35 mouse cellular contexts compared by ENCODE assay signal in genomic region chr3:118491101-118491500, GRCm38 (mm10).
"Had no signal": no experiment of that assay in that cellular context is flagged by ENCODE, and none has a peak within 500 bp of the region (broad histone marks: within the 10 kb centered on the region; RNA-seq: fewer than 3 reads in every experiment).

No protein-coding gene starts in this region.

- ATAC-seq: hindbrain, embryonic 16.5 days; hindbrain, postnatal 0 days; inflammation-experienced regulatory T-cells, adult 6 months; intestine, embryonic 15.5 days; intestine, embryonic 16.5 days; intestine, postnatal 0 days had no signal

- H3K36me3 ChIP-seq: heart, embryonic 10.5 days; heart, embryonic 12.5 days; heart, embryonic 13.5 days; heart, embryonic 15.5 days; hindbrain, embryonic 10.5 days; hindbrain, embryonic 12.5 days; hindbrain, embryonic 13.5 days; hindbrain, embryonic 15.5 days; intestine, embryonic 15.5 days; kidney, embryonic 15.5 days had no signal

- H3K4me2 ChIP-seq: heart, embryonic 11.5 days; heart, embryonic 12.5 days; heart, embryonic 13.5 days; heart, embryonic 15.5 days; hindbrain, embryonic 12.5 days; hindbrain, embryonic 13.5 days; hindbrain, embryonic 14.5 days; hindbrain, embryonic 15.5 days; intestine, embryonic 15.5 days; kidney, embryonic 15.5 days had no signal

- H3K9me3 ChIP-seq: heart, embryonic 10.5 days; heart, embryonic 12.5 days; heart, embryonic 13.5 days; heart, embryonic 15.5 days; hindbrain, embryonic 10.5 days; hindbrain, embryonic 12.5 days; hindbrain, embryonic 13.5 days; hindbrain, embryonic 15.5 days; intestine, embryonic 15.5 days; kidney, embryonic 15.5 days had no signal

- H3K4me1 ChIP-seq: heart, embryonic 10.5 days; heart, embryonic 12.5 days; heart, embryonic 13.5 days; heart, embryonic 15.5 days; hindbrain, embryonic 12.5 days; hindbrain, embryonic 13.5 days; hindbrain, embryonic 15.5 days; intestine, embryonic 15.5 days; kidney, embryonic 15.5 days had no signal

- H3K4me3 ChIP-seq: heart, embryonic 10.5 days; heart, embryonic 12.5 days; heart, embryonic 13.5 days; heart, embryonic 15.5 days; hindbrain, embryonic 10.5 days; hindbrain, embryonic 12.5 days; hindbrain, embryonic 13.5 days; hindbrain, embryonic 15.5 days; intestine, embryonic 15.5 days; kidney, embryonic 15.5 days; layer of hippocampus, adult 2 months had no signal

- DNase-seq: heart, postnatal 10 days; heart, postnatal 14 days; heart, postnatal 36 days; heart, postnatal 4 days; kidney, adult 11 months; kidney, adult 18-20 months; kidney, adult 2 months; kidney, adult 8-10 months; kidney, adult 9 months; kidney, postnatal 10 days; kidney, postnatal 14 days; kidney, postnatal 25 days; kidney, postnatal 36 days; kidney, postnatal 4 days; layer of hippocampus, adult 9-11 months; layer of hippocampus, postnatal 36 days had no signal

- H3K27me3 ChIP-seq: heart, embryonic 12.5 days; heart, embryonic 13.5 days; heart, embryonic 15.5 days; hindbrain, embryonic 12.5 days; hindbrain, embryonic 13.5 days; hindbrain, embryonic 15.5 days; intestine, embryonic 15.5 days; kidney, embryonic 15.5 days had no signal

- H3K27ac ChIP-seq: heart, embryonic 10.5 days; heart, embryonic 13.5 days; heart, embryonic 15.5 days; hindbrain, embryonic 10.5 days; hindbrain, embryonic 12.5 days; hindbrain, embryonic 13.5 days; hindbrain, embryonic 14.5 days; hindbrain, embryonic 15.5 days; hindbrain, postnatal 0 days; intestine, embryonic 15.5 days; kidney, embryonic 15.5 days; kidney, postnatal 0 days; layer of hippocampus, adult 2 months had no signal

- H3K9ac ChIP-seq: heart, embryonic 12.5 days; heart, embryonic 13.5 days; heart, embryonic 15.5 days; hindbrain, embryonic 12.5 days; hindbrain, embryonic 13.5 days; hindbrain, embryonic 14.5 days; hindbrain, embryonic 15.5 days; intestine, embryonic 15.5 days; kidney, embryonic 15.5 days had no signal
